Mouse (Mus musculus) kidney, embryonic 14.5 days (tissue): Measurements from ENCODE around the gene Pltp. TPM values are rescaled to one million over a fixed set of nuclear protein-coding genes. Genes with fewer than 3 reads are reported as not detected.
A peak's percentile ranks its signal among the peaks of the same experiment; 100 is the strongest.
"Not testable (repeated sequence)": the region's sequence is repeated elsewhere in the genome, so short reads cannot be mapped to it uniquely, and the experiment has no call there.

Source experiments
- ATAC-seq: fragments of 200-750 bp; cut with Nextera tagmentation; 2 replicates; pipeline ENCODE4 v1.8.0; 2017; ENCODE audit warnings: moderate number of reproducible peaks, mild to moderate bottlenecking, moderate TSS enrichment, moderate library complexity; ENCODE audit not compliant: low FRiP score, low TSS enrichment
- H3K27ac ChIP-seq: fragments of 300-500 bp; sonication (generic); 2 replicates; pipeline ENCODE4 v1.5.1; 2014; ENCODE audit warnings: low read depth, mild to moderate bottlenecking, low read length, moderate library complexity, mixed read lengths
- H3K27me3 ChIP-seq: fragments of 300-500 bp; sonication (generic); 2 replicates; pipeline ENCODE4 v1.6.1; 2014; ENCODE audit warnings: mild to moderate bottlenecking, low read length; ENCODE audit not compliant: control insufficient read depth, insufficient read depth
- H3K36me3 ChIP-seq: fragments of 300-500 bp; sonication (generic); 2 replicates; pipeline ENCODE4 v1.6.1; 2014; ENCODE audit warnings: low read length, mixed read lengths; ENCODE audit not compliant: control insufficient read depth, insufficient read depth
- H3K4me1 ChIP-seq: fragments of 300-500 bp; sonication (generic); 2 replicates; pipeline ENCODE4 v1.6.1; 2014; ENCODE audit warnings: low read length, mixed read lengths; ENCODE audit not compliant: control insufficient read depth, insufficient read depth
- H3K4me2 ChIP-seq: fragments of 300-500 bp; sonication (generic); replicated peaks from 2 replicates; pipeline ENCODE4 v1.6.1; 2014; ENCODE audit warnings: low read depth, mild to moderate bottlenecking, low read length
- H3K4me3 ChIP-seq: fragments of 300-500 bp; sonication (generic); 2 replicates; pipeline ENCODE4 v1.5.1; 2014; ENCODE audit warnings: mild to moderate bottlenecking, low read length
- H3K9ac ChIP-seq: fragments of 300-500 bp; sonication (generic); 2 replicates; pipeline ENCODE4 v1.6.1; 2014; ENCODE audit warnings: low read depth, mild to moderate bottlenecking, low read length, moderate library complexity
- H3K9me3 ChIP-seq: fragments of 300-500 bp; sonication (generic); 2 replicates; pipeline ENCODE4 v1.6.1; 2016; ENCODE audit warnings: low read length; ENCODE audit not compliant: control insufficient read depth
- WGBS: fragments of 180-500 bp; shearing (Covaris S2); extraction: QIAGEN DNeasy Blood & Tissue Kit; methylation state at CpG from one replicate; pipeline ENCODE4 v1.1.7; 2014; 5-methylcytosine and 5-hydroxymethylcytosine counted together
- polyA plus RNA-seq: library from polyadenylated mRNA; unstranded; fragments of >200 nt; fragmentation: Nextera tagmentation; extraction: Ambion mirVana; gene quantifications from 2 replicates; pipeline ENCODE4 v1.2.1, GENCODE M21; 2014

Gene Pltp
- polyA plus RNA-seq, 1 experiment from 2014 or later = 34.6 TPM

GRCm38 (mm10) chr2:164873621-164874020, 16.1 kb upstream of the Pltp start:
- ATAC-seq = no peak
- WGBS = 45% methylated on average over 3 of the region's 3 CpGs
- no peak overlapping the region for H3K4me3 ChIP-seq
- H3K27me3 ChIP-seq = no peaks in the 10 kb centered on the region
- H3K36me3 ChIP-seq = peaks cover 4% of the 10 kb centered on the region; the same call in 1 of the 2 replicates
- H3K9ac ChIP-seq = no peak overlapping the region
- H3K27ac ChIP-seq = peak overlapping the region; percentile 79; the same call in 1 of the 2 replicates
- no peaks in the 10 kb centered on the region for H3K9me3 ChIP-seq
- peaks cover 20% of the 10 kb centered on the region for H3K4me1 ChIP-seq
- no peak overlapping the region for H3K4me2 ChIP-seq

DNA sequence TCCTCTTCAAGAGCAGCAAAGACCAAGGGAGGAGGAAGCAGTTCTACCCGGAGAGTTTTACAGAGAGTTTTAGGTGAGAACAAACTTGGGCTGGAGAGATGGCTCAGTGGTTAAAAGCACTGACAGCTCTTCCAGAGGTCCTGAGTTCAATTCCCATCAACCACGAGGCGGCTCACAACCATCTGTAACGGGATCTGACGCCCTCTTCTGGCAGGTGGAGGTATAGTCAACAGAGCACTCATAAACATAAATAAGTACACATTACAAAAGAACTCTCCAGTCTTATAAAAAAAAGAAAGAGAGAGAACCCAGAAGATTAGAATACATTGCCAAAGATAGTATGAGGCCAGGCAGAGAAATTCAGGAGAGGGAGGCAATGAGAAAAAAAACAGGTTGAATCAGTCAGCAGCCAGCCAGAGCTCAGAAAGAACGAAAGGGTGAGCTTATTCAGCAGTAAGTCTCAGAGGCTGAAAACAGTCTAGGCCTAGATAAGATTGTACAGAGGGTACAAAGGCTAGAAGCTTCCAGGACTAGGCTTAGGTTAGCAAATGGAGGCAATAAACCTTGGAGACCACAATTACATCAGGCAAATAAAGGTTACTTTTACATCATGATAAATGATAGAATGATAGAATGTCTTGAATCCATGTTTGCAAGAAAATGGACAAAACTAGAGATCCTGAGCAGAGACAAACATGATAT, 14.2 kb upstream of the Pltp start:
- Histone ChIP-seq H3K9ac (no peak overlapping the region), H3K27me3 (no peaks in the 10 kb centered on the region), H3K9me3 (peaks cover 4% of the 10 kb centered on the region; the same call in 1 of the 2 replicates), H3K36me3 (no peaks in the 10 kb centered on the region), H3K4me2 (no peak overlapping the region), H3K27ac (no peak overlapping the region), H3K4me1 (peaks cover 20% of the 10 kb centered on the region), H3K4me3 (no peak overlapping the region)
- ATAC-seq = no peak
- WGBS = 65% methylated on average over 6 of the region's 6 CpGs

- no peak overlapping the region for H3K27ac ChIP-seq
- no peak overlapping the region for H3K4me3 ChIP-seq
- H3K9ac ChIP-seq = no peak overlapping the region
- H3K9me3 ChIP-seq = peaks cover 4% of the 10 kb centered on the region; the same call in 1 of the 2 replicates
- no peak for ATAC-seq
- peaks cover 6% of the 10 kb centered on the region; the same call in 1 of the 2 replicates for H3K4me1 ChIP-seq
- no peak overlapping the region for H3K4me2 ChIP-seq
- H3K36me3 ChIP-seq = no peaks in the 10 kb centered on the region
- 66% methylated on average over 7 of the region's 7 CpGs for WGBS
- H3K27me3 ChIP-seq = no peaks in the 10 kb centered on the region
Observed at GRCm38 (mm10) chr2:164868491-164868890, 11.0 kb upstream of the Pltp start.

- H3K4me2 ChIP-seq = no peak overlapping the region
- H3K4me3 ChIP-seq = no peak overlapping the region
- WGBS = 93% methylated on average over 7 of the region's 7 CpGs
- no peaks in the 10 kb centered on the region for H3K36me3 ChIP-seq
- no peak overlapping the region for H3K9ac ChIP-seq
- H3K9me3 ChIP-seq = peaks cover 4% of the 10 kb centered on the region; the same call in 1 of the 2 replicates
- peaks cover 8% of the 10 kb centered on the region; the same call in 1 of the 2 replicates for H3K4me1 ChIP-seq
- H3K27me3 ChIP-seq = no peaks in the 10 kb centered on the region
- ATAC-seq = no peak
- H3K27ac ChIP-seq = peak overlapping the region; percentile 32; the same call in 1 of the 2 replicates
Observed at GRCm38 (mm10) chr2:164867566-164867965, 10.1 kb upstream of the Pltp start.

DNA sequence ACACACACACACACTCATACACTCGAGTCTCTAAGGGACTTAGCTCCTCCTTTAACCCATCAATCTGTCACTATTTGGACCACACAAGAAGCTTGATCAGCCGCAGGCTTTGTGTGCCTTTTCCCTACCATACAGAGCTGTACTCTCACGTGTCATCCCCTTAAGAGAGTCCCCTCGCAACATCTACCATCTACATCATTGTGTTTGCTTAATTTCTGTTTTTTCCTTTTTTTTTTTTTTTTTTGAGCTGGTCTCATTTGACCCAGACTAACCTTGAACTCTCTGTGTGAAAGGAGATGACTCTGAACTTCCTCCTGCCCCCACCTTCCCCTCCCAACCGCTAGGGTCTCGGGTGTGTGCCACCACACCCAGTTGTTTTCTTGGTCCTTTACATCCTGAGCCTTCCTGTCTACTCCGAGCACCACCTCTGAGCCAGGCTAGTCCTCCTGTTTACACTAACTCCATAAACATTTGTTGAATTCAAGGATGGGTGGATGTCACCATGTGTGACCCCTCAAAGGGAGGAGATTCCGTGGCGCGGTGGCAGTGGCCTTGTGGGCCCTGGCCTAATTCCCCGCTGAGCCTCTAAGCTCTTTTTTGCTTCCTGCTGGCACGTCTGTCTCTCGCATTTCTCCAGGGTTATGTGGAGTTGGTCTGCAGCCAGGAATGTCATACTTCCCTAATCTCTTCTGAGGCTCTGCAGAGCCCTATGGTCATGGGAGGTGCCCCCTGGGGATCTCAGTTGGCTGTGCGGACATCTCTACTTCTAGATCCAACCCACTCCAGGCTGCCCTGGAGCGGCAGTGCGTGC, 9.4 kb upstream of the Pltp start:
- WGBS = 47% methylated on average over 16 of the region's 16 CpGs
- H3K27ac ChIP-seq = peak overlapping the region; percentile 32; the same call in 1 of the 2 replicates
- peak; percentile 47; the same call in 1 of the 2 replicates for ATAC-seq

DNA sequence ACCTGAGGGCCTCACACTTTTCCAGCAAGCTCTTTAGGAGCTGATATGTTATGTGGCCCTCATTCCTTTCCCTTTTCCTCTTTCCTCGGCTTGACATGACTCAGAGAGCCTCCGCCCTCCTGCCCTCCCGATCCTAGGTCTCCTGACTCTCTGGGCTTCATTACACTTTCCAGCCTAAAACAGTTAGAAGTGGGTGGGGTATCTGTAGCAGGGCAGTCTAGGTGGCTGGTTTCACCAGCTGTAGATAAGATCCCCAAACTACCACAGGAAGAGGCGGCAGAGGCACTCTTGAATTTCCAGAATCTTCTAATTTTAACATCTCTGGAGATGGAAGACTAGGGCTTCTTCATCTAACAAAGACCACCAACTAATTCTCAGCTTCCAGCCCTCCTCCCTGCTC, 7.1 kb upstream of the Pltp start:
- Histone ChIP-seq H3K4me1 (peaks cover 24% of the 10 kb centered on the region), H3K9ac (no peak overlapping the region), H3K9me3 (peaks cover 4% of the 10 kb centered on the region; the same call in 1 of the 2 replicates), H3K27me3 (no peaks in the 10 kb centered on the region), H3K36me3 (no peaks in the 10 kb centered on the region), H3K27ac (no peak overlapping the region), H3K4me2 (no peak overlapping the region), H3K4me3 (no peak overlapping the region)
- ATAC-seq = no peak
- 75% methylated on average over 4 of the region's 4 CpGs for WGBS

More for the DNA sequence above, 9.4 kb upstream of the Pltp start:
- Histone ChIP-seq H3K36me3 (no peaks in the 10 kb centered on the region), H3K4me2 (no peak overlapping the region), H3K4me1 (peaks cover 14% of the 10 kb centered on the region), H3K4me3 (no peak overlapping the region), H3K9ac (no peak overlapping the region), H3K27me3 (no peaks in the 10 kb centered on the region), H3K9me3 (peaks cover 4% of the 10 kb centered on the region; the same call in 1 of the 2 replicates)

DNA sequence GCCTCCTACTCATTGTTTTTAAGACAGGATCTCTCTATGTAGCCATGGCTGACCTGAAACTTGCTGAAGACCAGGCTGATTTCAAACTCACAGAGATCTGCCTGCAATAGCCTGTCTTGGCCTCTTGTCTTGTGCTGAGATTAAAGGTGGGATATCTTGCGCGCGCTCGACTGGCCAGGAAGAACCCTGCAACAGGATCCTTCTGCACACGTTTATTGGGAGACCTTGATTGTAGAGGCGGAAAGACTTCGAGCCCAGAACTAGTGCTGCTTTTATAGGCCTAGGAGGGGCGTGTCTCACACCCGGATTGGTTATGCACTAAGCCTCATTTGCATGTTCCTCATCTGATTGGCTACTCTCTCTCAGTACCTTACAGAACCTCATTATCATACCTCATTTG, 5.9 kb upstream of the Pltp start:
- H3K36me3 ChIP-seq, H3K27me3 ChIP-seq, H3K4me3 ChIP-seq, H3K9ac ChIP-seq, H3K27ac ChIP-seq, H3K9me3 ChIP-seq, H3K4me2 ChIP-seq, ATAC-seq: not testable (repeated sequence)
- peaks cover 34% of the 10 kb centered on the region for H3K4me1 ChIP-seq
- WGBS = 80% methylated on average over 7 of the region's 9 CpGs

GRCm38 (mm10) chr2:164862179-164862861, 4.8 kb upstream of the Pltp start:
- ATAC-seq = peak; percentile 66
- peak overlapping the region; percentile 65 for H3K27ac ChIP-seq
- H3K36me3 ChIP-seq = no peaks in the 10 kb centered on the region
- peaks cover 7% of the 10 kb centered on the region for H3K27me3 ChIP-seq
- no peak overlapping the region for H3K9ac ChIP-seq
- 22% methylated on average over 9 of the region's 9 CpGs for WGBS
- H3K4me2 ChIP-seq = 0 out of 2 replicates have a peak overlapping the region, but pooled peaks have one; percentile 3
- no peak overlapping the region for H3K4me3 ChIP-seq
- H3K9me3 ChIP-seq = no peaks in the 10 kb centered on the region
- H3K4me1 ChIP-seq = peaks cover 43% of the 10 kb centered on the region
